Mouse (Mus musculus) liver, adult 2 months (tissue): ENCODE results near the gene Pde4dip. TPM values are rescaled to one million over a fixed set of nuclear protein-coding genes. Genes with fewer than 3 reads are reported as not detected.

Source experiments
- DNase-seq: peaks from one replicate; pipeline ENCODE4 v3.0.0-alpha.2; 2011; ENCODE audit warnings: low read depth, low spot score; ENCODE audit errors: extremely low read depth
- H3K27ac ChIP-seq: fragments of 200-500 bp; replicated peaks from 2 replicates; pipeline ENCODE4 v1.5.1; 2012; ENCODE audit warnings: low read depth, mild to moderate bottlenecking, control low read depth, inconsistent platforms, low read length; ENCODE audit not compliant: insufficient read depth
- H3K27me3 ChIP-seq: fragments of 200-500 bp; 2 replicates; pipeline ENCODE4 v1.6.1; 2012; ENCODE audit warnings: mild to moderate bottlenecking, moderate library complexity, low read length, inconsistent platforms; ENCODE audit not compliant: control insufficient read depth, insufficient read depth
- H3K36me3 ChIP-seq: fragments of 200-500 bp; 2 replicates; pipeline ENCODE4 v1.6.1; 2012; ENCODE audit warnings: low read length, inconsistent platforms; ENCODE audit not compliant: control insufficient read depth, insufficient read depth
- H3K4me1 ChIP-seq: fragments of 200-500 bp; 2 replicates; pipeline ENCODE4 v1.6.1; 2011; ENCODE audit warnings: low read length; ENCODE audit not compliant: control insufficient read depth, insufficient read depth
- H3K4me3 ChIP-seq: fragments of 200-500 bp; 2 replicates; pipeline ENCODE4 v1.5.1; 2011; ENCODE audit warnings: low read depth, mild to moderate bottlenecking, control low read depth, low read length, moderate library complexity; ENCODE audit not compliant: insufficient read depth
- H3K79me2 ChIP-seq: fragments of 200-500 bp; 2 replicates; pipeline ENCODE4 v1.6.1; 2012; ENCODE audit warnings: inconsistent platforms, mild to moderate bottlenecking, low read length, moderate library complexity; ENCODE audit not compliant: control insufficient read depth, insufficient read depth
- H3K9ac ChIP-seq: fragments of 200-500 bp; 2 replicates; pipeline ENCODE4 v1.6.1; 2012; ENCODE audit warnings: low read depth, mild to moderate bottlenecking, control low read depth, inconsistent platforms, low read length
- CTCF ChIP-seq: fragments of 200-500 bp; IDR thresholded peaks from 2 replicates; pipeline ENCODE4 v1.5.1; 2011; ENCODE audit warnings: low read depth, low read length, control low read depth
- POLR2A ChIP-seq: fragments of 200-500 bp; IDR thresholded peaks from 2 replicates; pipeline ENCODE4 v1.6.1; 2011; ENCODE audit warnings: low read length, control low read depth; ENCODE audit not compliant: insufficient read depth; ENCODE audit errors: extremely low read depth
- WGBS: fragments of 180-500 bp; shearing (Covaris S2); methylation state at CpG from one replicate; pipeline ENCODE4 v1.1.7; 2018; 5-methylcytosine and 5-hydroxymethylcytosine counted together
- polyA plus RNA-seq: library from polyadenylated mRNA; depleted of rRNA; stranded (reverse); fragments of >200 nt; gene quantifications from 2 replicates; pipeline ENCODE4 v1.2.3, GENCODE M21; 2012
- total RNA-seq: library from RNA; depleted of rRNA; stranded (reverse); fragments of >200 nt; gene quantifications from 2 replicates; pipeline ENCODE4 v1.2.3, GENCODE M21; 2014

The Pde4dip gene
- total and polyA plus RNA-seq, 2 experiments, result 24.0 to 50.1 TPM

- H3K79me2 ChIP-seq, result no peaks in the 10 kb centered on the region
- H3K27ac ChIP-seq, result no peak overlapping the region
- no peak for TF ChIP-seq CTCF
- TF ChIP-seq POLR2A, result no peak
- H3K4me1 ChIP-seq, result no peaks in the 10 kb centered on the region
- peaks cover 27% of the 10 kb centered on the region for H3K36me3 ChIP-seq
- 94% methylated on average over 2 of the region's 2 CpGs for WGBS
- no peak for DNase-seq
- no peak overlapping the region for H3K9ac ChIP-seq
- H3K4me3 ChIP-seq, result no peak overlapping the region
- no peaks in the 10 kb centered on the region for H3K27me3 ChIP-seq
Measured at GRCm38 (mm10) chr3:97727801-97728200, 160.7 kb downstream of the Pde4dip start.

DNA sequence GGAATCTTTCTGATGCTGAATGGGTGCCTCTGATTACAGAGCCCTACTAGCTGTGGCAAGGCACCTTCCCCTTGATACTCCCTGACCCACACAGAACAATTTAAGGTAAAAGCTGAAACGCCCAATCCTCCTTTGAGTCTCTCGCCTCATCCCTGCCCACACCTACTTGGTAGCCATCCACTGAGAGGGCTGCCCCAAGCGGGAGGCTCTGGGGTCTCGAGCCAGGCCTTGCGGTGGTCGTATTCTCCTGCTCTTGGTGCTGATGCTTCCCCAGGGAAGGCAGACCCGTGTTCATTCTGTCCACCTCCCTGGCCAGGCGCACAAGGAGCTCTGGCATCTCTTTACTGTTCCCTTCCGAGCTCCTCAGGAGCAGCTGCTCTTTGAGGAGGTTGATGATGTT, 169.4 kb downstream of the Pde4dip start:
- no peaks in the 10 kb centered on the region for H3K4me1 ChIP-seq
- 91% methylated on average over 9 of the region's 9 CpGs for WGBS
- H3K27ac ChIP-seq, result no peak overlapping the region
- TF ChIP-seq CTCF (no peak), POLR2A (no peak)
- no peak overlapping the region for H3K4me3 ChIP-seq
- no peak for DNase-seq
- no peaks in the 10 kb centered on the region for H3K27me3 ChIP-seq
- no peak overlapping the region for H3K9ac ChIP-seq
- peaks cover 55% of the 10 kb centered on the region for H3K36me3 ChIP-seq
- no peaks in the 10 kb centered on the region for H3K79me2 ChIP-seq

DNA sequence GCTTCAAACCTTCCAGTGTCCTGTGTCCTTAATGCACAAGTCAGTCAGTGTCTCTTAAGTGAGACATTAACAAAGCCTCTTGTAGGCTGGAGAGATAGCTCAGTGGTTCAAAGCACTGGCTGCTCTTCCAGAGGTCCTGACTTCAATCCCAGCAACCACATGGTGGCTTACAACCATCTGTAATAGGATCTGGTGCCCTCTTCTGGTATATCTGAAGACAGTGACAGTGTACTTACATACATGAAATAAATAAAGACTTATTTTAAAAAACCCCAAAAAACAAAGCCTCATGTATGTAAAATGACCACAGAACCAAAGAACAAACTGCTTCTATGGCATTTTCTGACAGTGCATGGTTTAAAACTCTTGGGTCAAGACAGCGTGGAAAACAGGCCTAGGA, 172.6 kb downstream of the Pde4dip start:
- Histone ChIP-seq H3K36me3 (peaks cover 49% of the 10 kb centered on the region), H3K9ac (no peak overlapping the region), H3K4me1 (no peaks in the 10 kb centered on the region), H3K79me2 (no peaks in the 10 kb centered on the region), H3K4me3 (no peak overlapping the region), H3K27me3 (no peaks in the 10 kb centered on the region), H3K27ac (no peak overlapping the region)
- TF ChIP-seq POLR2A (no peak), CTCF (no peak)
- 83% methylated on average over 1 of the region's 1 CpGs for whole genome bisulfite sequencing
- DNase-seq, result peak; percentile 11

GRCm38 (mm10) chr3:97710881-97711280, 177.6 kb downstream of the Pde4dip start:
- H3K27ac ChIP-seq, result no peak overlapping the region
- no peak for TF ChIP-seq CTCF
- TF ChIP-seq POLR2A, result no peak
- H3K4me3 ChIP-seq, result no peak overlapping the region
- H3K4me1 ChIP-seq, result no peaks in the 10 kb centered on the region
- H3K79me2 ChIP-seq, result no peaks in the 10 kb centered on the region
- H3K9ac ChIP-seq, result no peak overlapping the region
- no peaks in the 10 kb centered on the region for H3K27me3 ChIP-seq
- 66% methylated on average over 5 of the region's 5 CpGs for WGBS
- peaks cover 48% of the 10 kb centered on the region for H3K36me3 ChIP-seq
- DNase-seq, result no peak

DNA sequence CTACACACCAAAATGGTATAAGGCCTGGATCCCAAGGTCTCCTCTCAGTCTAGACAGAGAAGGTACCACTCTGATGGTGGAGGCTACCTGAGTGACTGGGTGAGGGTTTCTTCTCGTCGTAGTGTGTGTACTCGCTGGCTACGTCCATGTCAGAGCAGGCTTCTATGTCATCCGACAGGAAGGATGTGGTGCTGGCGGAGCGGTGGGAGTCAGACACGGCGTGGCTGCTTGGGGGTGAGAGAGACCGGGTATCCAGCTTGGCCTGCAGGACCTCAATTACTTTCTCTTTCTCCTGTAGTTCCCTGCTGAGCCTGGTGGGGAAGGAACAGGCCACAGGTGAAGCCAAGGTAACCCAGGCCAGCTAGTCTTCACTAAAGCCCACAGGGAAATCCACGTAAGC, 178.4 kb downstream of the Pde4dip start:
- H3K27me3 ChIP-seq, result no peaks in the 10 kb centered on the region
- H3K27ac ChIP-seq, result no peak overlapping the region
- peaks cover 44% of the 10 kb centered on the region for H3K36me3 ChIP-seq
- no peaks in the 10 kb centered on the region for H3K4me1 ChIP-seq
- no peak overlapping the region for H3K4me3 ChIP-seq
- no peak overlapping the region for H3K9ac ChIP-seq
- TF ChIP-seq CTCF (no peak), POLR2A (no peak)
- DNase-seq, result no peak
- WGBS, result 90% methylated on average over 11 of the region's 11 CpGs
- no peaks in the 10 kb centered on the region for H3K79me2 ChIP-seq

DNA sequence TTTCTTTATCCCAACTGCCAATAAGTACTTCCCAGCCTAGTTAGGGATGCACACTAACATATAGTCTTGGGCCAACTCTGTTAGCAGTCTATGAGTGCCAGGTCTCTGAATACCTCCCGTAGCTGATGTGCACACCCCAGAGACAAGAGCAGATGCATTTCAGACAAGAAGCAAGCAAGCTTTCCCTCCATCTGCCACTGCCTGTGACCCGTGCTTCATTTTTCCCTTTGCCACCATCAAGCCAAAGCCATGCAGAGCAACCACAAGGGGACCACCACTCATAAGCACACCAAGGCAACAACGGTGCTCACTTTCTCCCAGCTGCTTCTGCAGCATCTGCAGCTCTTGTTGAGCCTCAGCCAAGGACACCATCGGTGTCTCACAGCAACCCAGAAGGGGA, 181.9 kb downstream of the Pde4dip start:
- H3K27ac ChIP-seq, result no peak overlapping the region
- H3K79me2 ChIP-seq, result no peaks in the 10 kb centered on the region
- peaks cover 44% of the 10 kb centered on the region for H3K36me3 ChIP-seq
- DNase-seq, result no peak
- TF ChIP-seq POLR2A (no peak), CTCF (no peak)
- no peaks in the 10 kb centered on the region for H3K27me3 ChIP-seq
- WGBS, result 82% methylated on average over 4 of the region's 4 CpGs
- H3K9ac ChIP-seq, result no peak overlapping the region
- H3K4me1 ChIP-seq, result no peaks in the 10 kb centered on the region
- H3K4me3 ChIP-seq, result no peak overlapping the region
